Mouse (Mus musculus): Measurements from ENCODE around the gene Cinp.

The Cinp gene

GRCm38 (mm10) chr12:110835182-110835581 is 53.8 kb downstream of the Cinp start:
- no peak for DNase-seq (ENCODE audit: low read depth)

DNA sequence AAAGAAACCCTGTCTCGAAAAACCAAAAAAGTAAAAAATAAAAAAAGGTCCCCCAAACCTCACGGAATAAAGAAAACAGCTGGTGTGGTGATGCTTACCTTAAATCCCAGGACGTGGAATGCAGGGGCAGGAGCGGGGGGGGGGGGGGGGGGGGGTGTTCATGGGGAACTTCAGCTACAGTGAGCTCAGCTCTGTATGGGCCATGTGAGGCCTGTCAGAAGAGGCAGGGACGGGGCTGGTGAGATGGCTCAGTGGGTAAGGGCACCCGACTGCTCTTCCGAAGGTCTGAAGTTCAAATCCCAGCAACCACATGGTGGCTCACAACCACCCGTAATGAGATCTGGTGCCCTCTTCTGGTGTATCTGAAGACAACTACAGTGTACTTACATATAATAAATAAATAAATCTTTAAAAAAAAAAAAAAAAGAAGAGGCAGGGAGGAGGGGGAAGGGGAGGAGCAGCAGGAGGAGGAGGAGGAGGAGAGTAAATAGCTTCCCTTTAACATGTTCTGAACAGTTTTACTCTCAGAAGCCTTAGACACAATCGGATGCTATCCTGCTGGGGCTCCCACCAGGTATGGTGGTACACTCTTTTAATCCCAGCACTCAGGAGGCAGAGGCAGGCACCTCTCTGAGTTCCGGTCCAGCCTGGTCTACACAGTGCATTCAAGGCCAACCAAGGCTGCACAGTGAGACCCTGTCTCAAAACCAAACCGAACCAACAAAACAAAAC is 58.5 kb downstream of the Cinp start:
- DNase-seq (ENCODE audit: low read depth): no peak

- DNase-seq (ENCODE audit: low read depth): no peak
Observed at GRCm38 (mm10) chr12:110828908-110829307, 60.0 kb downstream of the Cinp start.
